Mouse (Mus musculus): ENCODE results near the gene Fkbp5.
"Not testable (repeated sequence)": the region's sequence is repeated elsewhere in the genome, so short reads cannot be mapped to it uniquely, and the experiment has no call there.

Gene Fkbp5

GRCm38 (mm10) chr17:28417771-28418170, 99.6 kb downstream of the Fkbp5 start:
- DNase-seq = no peak

GRCm38 (mm10) chr17:28415271-28415670, 102.1 kb downstream of the Fkbp5 start:
- peak in 1 of 2 experiments; percentile 23 for DNase-seq

- no peak for DNase-seq
Observed at GRCm38 (mm10) chr17:28411381-28411960, 105.9 kb downstream of the Fkbp5 start.

- DNase-seq = no peak
Observed at GRCm38 (mm10) chr17:28410731-28411130, 106.6 kb downstream of the Fkbp5 start.

GRCm38 (mm10) chr17:28408251-28408918, 108.9 kb downstream of the Fkbp5 start:
- DNase-seq = no peak

GRCm38 (mm10) chr17:28407418-28408250, 109.7 kb downstream of the Fkbp5 start:
- DNase-seq = peak; percentile 87

GRCm38 (mm10) chr17:28406471-28406870, 110.9 kb downstream of the Fkbp5 start:
- no peak for DNase-seq

GRCm38 (mm10) chr17:28404745-28405144, 112.6 kb downstream of the Fkbp5 start:
- DNase-seq = not testable (repeated sequence)

- DNase-seq = no peak
Observed at GRCm38 (mm10) chr17:28404301-28404700, 113.0 kb downstream of the Fkbp5 start.

- DNase-seq = no peak
Observed at GRCm38 (mm10) chr17:28394994-28395393, 122.3 kb downstream of the Fkbp5 start.

- DNase-seq = no peak
Observed at GRCm38 (mm10) chr17:28394051-28394765, 123.1 kb downstream of the Fkbp5 start.

- no peak for DNase-seq
Observed at GRCm38 (mm10) chr17:28391568-28392432, 125.5 kb downstream of the Fkbp5 start.

- no peak for DNase-seq
Observed at GRCm38 (mm10) chr17:28388534-28388933, 128.8 kb downstream of the Fkbp5 start.

- peak; percentile 83 to 88 for DNase-seq
Observed at GRCm38 (mm10) chr17:28386150-28386905, 131.0 kb downstream of the Fkbp5 start.

GRCm38 (mm10) chr17:28384298-28384697, 133.0 kb downstream of the Fkbp5 start:
- DNase-seq = peak in 1 of 2 experiments; percentile 52

- no peak for DNase-seq
Observed at GRCm38 (mm10) chr17:28380255-28380654, 137.1 kb downstream of the Fkbp5 start.

GRCm38 (mm10) chr17:28375592-28376061, 141.7 kb downstream of the Fkbp5 start:
- DNase-seq = no peak

GRCm38 (mm10) chr17:28374494-28374893, 142.8 kb downstream of the Fkbp5 start:
- DNase-seq = no peak

- peak in 1 of 2 experiments; percentile 29 for DNase-seq
Observed at GRCm38 (mm10) chr17:28373821-28374220, 143.5 kb downstream of the Fkbp5 start.

- DNase-seq = no peak
Observed at GRCm38 (mm10) chr17:28371941-28372340, 145.4 kb downstream of the Fkbp5 start.

- no peak for DNase-seq
Observed at GRCm38 (mm10) chr17:28371286-28371685, 146.0 kb downstream of the Fkbp5 start.

All from kidney, postnatal 25 days (tissue).